Mouse (Mus musculus) brain, adult 10 weeks (tissue): ENCODE measurements around the gene Slc25a16. TPM values are rescaled to one million over a fixed set of nuclear protein-coding genes. Genes with fewer than 3 reads are reported as not detected.

Source experiments
- polyA plus RNA-seq: library from polyadenylated mRNA; stranded (reverse); fragments of 350-450 nt; fragmentation: Illumina TruSeq; extraction: RNeasy Lipid Tissue Mini Kit (QIAGEN cat#74804); gene quantifications from one replicate; pipeline ENCODE4 v1.2.3, GENCODE M21; 2015; ENCODE audit warnings: low read depth, low replicate concordance

The Slc25a16 gene
- polyA plus RNA-seq: 32.6 TPM

GRCm38 (mm10) chr10:62919925-62920765, at the start of gene Slc25a16:
Slc25a16 (plus strand) TSS chr10:62920633.

DNA sequence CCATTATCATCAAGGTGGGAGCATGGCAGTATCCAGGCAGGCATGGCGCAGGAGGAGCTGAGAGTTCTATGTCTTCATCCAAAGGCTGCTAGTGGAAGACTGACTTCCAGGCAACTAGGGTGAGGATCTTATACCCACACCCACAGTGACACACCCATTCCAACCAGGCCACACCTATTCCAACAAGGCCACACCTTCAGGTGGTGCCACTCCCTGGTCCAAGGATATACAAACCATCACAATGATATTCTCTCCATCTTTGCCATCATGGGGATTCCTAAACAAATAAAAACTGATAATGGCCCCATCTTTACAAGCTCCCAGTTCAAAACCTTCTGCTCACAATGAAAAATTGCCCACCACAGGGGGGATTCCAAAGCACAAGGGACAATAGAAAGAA, 11.5 kb upstream of the Slc25a16 start, which contains the start of gene Tet1:
Gene Tet1, minus strand, starts transcription at position 101 of the 400 bp plus-strand sequence.

GRCm38 (mm10) chr10:62946738-62947471, 26.5 kb downstream of the Slc25a16 start, which contains the start of gene Dna2:
Dna2 (plus strand) TSS chr10:62947026.

GRCm38 (mm10) chr10:62980039-62980954, 59.9 kb downstream of the Slc25a16 start, which contains the start of gene Rufy2:
Rufy2 (plus strand) TSS chr10:62980223.

Other genes with a start within 250 kb of the Slc25a16 start
- 3.6 TPM for gene Stox1, start 194.5 kb upstream of the Slc25a16 start, polyA plus RNA-seq
- gene Ccar1, start 128.3 kb upstream of the Slc25a16 start, polyA plus RNA-seq: 36.1 TPM
- 4.6 TPM for gene Tet1, start 11.6 kb upstream of the Slc25a16 start, polyA plus RNA-seq
- gene Dna2, start 26.4 kb downstream of the Slc25a16 start, polyA plus RNA-seq: 2.0 TPM
- 64.2 TPM for gene Rufy2, start 59.6 kb downstream of the Slc25a16 start, polyA plus RNA-seq
- gene Hnrnph3, start 103.6 kb downstream of the Slc25a16 start, polyA plus RNA-seq: 52.7 TPM
- gene Pbld2, start 103.7 kb downstream of the Slc25a16 start, polyA plus RNA-seq: 2.4 TPM
- gene Pbld1, start 139.5 kb downstream of the Slc25a16 start, polyA plus RNA-seq: 0.83 TPM
- gene Atoh7, start 179.0 kb downstream of the Slc25a16 start, polyA plus RNA-seq: 3.4 TPM